Mouse (Mus musculus) limb, embryonic 10.5 days (tissue): ENCODE measurements at regions not wholly inside any gene's neighbourhood (a gene's known extent, or its start where the extent isn't known, plus 50 kb on each side); places are given as distances from the start of the nearest gene placed in this dataset.

ENCODE experiments used
- DNase-seq: peaks from one replicate; pipeline ENCODE4 v3.0.0-alpha.2; 2017; ENCODE audit warnings: low spot score
- H3K27ac ChIP-seq: fragments of 300-500 bp; sonication (generic); 2 replicates; pipeline ENCODE4 v1.5.1; 2016; ENCODE audit warnings: mild to moderate bottlenecking
- H3K27me3 ChIP-seq: fragments of 300-500 bp; sonication (generic); 2 replicates; pipeline ENCODE4 v1.6.1; 2016; ENCODE audit warnings: low read depth, mild to moderate bottlenecking; ENCODE audit not compliant: poor library complexity, severe bottlenecking
- H3K36me3 ChIP-seq: fragments of 300-500 bp; sonication (generic); 2 replicates; pipeline ENCODE4 v1.6.1; 2016; ENCODE audit warnings: mild to moderate bottlenecking, moderate library complexity
- H3K4me1 ChIP-seq: fragments of 300-500 bp; sonication (generic); 2 replicates; pipeline ENCODE4 v1.6.1; 2016
- H3K4me3 ChIP-seq: fragments of 300-500 bp; sonication (generic); 2 replicates; pipeline ENCODE4 v1.5.1; 2016; ENCODE audit warnings: mild to moderate bottlenecking, moderate library complexity
- H3K9me3 ChIP-seq: fragments of 300-500 bp; sonication (generic); replicated peaks from 2 replicates; pipeline ENCODE4 v1.6.1; 2016; ENCODE audit warnings: mild to moderate bottlenecking
- WGBS: fragments of 180-500 bp; shearing (Covaris S2); methylation state at CpG from one replicate; pipeline ENCODE4 v1.1.7; 2016; 5-methylcytosine and 5-hydroxymethylcytosine counted together

GRCm38 (mm10) chr10:21241557-21242222 lies 54.1 kb upstream of the Hbs1l start:
- Histone ChIP-seq H3K36me3 (no peaks in the 10 kb centered on the region), H3K27ac (no peak overlapping the region), H3K9me3 (no peaks in the 10 kb centered on the region), H3K27me3 (no peaks in the 10 kb centered on the region), H3K4me1 (peaks cover 6% of the 10 kb centered on the region), H3K4me3 (no peak overlapping the region)
- no peak for DNase-seq
- WGBS: 90% methylated on average over 6 of the region's 6 CpGs

DNA sequence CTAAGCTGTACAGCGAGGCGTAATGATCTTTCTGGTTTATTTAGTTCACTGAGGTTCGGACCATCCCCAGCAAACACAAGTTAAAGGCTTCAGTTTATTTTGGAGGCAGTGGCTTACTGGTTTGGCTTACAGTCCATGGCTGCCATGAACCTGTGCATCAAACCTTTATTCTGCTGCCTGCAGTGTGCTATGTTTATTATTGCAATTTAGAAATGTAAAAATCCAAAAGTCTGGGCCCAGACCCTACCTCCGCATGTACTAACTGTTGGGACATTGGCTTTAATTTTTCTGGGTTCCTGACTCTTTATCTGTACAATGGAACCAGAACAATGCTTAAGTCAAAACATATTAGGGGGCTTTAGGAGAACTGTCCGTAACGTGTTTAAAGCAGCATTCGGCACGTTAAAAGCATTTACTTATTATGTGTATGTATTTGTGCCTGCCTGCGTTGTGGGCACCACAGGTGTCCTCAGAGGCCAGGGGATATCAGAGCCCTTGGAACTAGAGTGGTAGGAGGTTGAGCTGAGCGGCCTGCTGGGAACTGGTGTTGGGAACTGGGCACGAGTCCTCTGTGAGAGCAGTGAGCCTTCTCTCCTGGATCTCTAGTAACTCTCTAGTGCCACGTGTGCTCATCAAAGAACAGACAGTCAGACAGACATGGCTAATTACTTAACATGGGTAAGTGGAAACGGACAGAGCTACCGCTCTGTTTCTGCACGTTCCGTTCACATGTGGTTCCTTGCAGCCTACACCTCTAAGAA lies 53.1 kb upstream of the Hbs1l start:
- no peaks in the 10 kb centered on the region for H3K27me3 ChIP-seq
- DNase-seq: no peak
- H3K4me3 ChIP-seq: no peak overlapping the region
- 86% methylated on average over 16 of the region's 16 CpGs for WGBS
- no peaks in the 10 kb centered on the region for H3K36me3 ChIP-seq
- no peak overlapping the region for H3K27ac ChIP-seq
- peaks cover 3% of the 10 kb centered on the region; the same call in 1 of the 2 replicates for H3K4me1 ChIP-seq
- no peaks in the 10 kb centered on the region for H3K9me3 ChIP-seq

- 84% methylated on average over 4 of the region's 4 CpGs for WGBS
- Histone ChIP-seq H3K4me1 (peaks cover 3% of the 10 kb centered on the region; the same call in 1 of the 2 replicates), H3K9me3 (no peaks in the 10 kb centered on the region), H3K36me3 (no peaks in the 10 kb centered on the region), H3K4me3 (no peak overlapping the region), H3K27ac (no peak overlapping the region), H3K27me3 (no peaks in the 10 kb centered on the region)
- no peak for DNase-seq
These were observed 50.8 kb upstream of the Hbs1l start for GRCm38 (mm10) chr10:21244849-21245453.

DNA sequence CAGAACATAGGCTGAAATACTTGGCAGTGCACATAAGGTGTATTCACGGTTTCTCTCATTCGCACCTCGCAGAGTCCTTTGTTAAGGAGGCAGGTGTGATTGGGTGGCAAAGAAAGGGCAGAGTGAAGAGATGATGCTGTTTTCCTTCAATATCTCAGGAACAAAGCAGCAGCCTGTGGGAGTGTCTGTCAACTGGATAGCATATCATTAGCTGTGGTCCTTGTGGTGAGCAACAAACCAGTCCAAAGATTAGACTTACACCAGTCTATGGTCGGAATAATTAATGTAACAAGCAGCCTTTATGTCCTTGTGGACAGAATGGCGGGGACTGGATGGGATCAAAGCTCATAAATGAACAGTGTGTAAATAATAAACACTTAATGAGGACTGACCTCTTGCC lies 50.2 kb upstream of the Hbs1l start:
- H3K4me1 ChIP-seq: peaks cover 3% of the 10 kb centered on the region; the same call in 1 of the 2 replicates
- DNase-seq: no peak

More for the DNA sequence above, 50.2 kb upstream of the Hbs1l start:
- no peaks in the 10 kb centered on the region for H3K36me3 ChIP-seq
- H3K9me3 ChIP-seq: no peaks in the 10 kb centered on the region
- H3K27me3 ChIP-seq: no peaks in the 10 kb centered on the region
- no peak overlapping the region for H3K4me3 ChIP-seq
- H3K27ac ChIP-seq: no peak overlapping the region
- WGBS: 88% methylated on average over 5 of the region's 5 CpGs
